Mouse (Mus musculus): ENCODE measurements around the gene Foxp1. TPM values are rescaled to one million over a fixed set of nuclear protein-coding genes. Genes with fewer than 3 reads are reported as not detected.

Foxp1 gene
- polyA plus RNA-seq, 1 experiment from 2014 or later, result 88.1 TPM

DNA sequence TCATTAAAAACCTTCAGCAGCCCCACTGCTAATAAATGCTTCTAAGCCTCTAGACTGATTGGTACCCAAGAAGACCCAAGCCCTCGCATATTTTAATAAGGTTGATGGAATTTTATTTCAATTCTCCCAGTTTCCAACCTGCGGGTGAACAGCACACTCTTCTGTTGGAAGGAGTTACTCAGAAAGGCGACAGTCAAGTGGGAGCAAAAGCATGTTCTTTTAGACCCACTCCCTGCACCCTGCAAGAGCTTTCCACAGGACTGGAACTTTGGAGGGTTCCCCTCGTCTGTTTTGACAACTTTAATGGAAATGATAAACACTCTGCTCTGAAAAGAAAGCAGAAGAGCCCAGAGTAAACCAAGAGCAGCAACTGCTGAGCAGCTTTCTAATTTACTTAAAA, 257.3 kb downstream of the Foxp1 start:
- Histone ChIP-seq H3K4me3 (ENCODE audit: control insufficient read depth in 1 of 2, insufficient read depth in 1 of 2, low read depth in 1 of 2, low read length in 2 of 2) (peak overlapping the region in 1 of 2 experiments; percentile 30; a peak in 2 of 4 replicates), H3K9me3 (ENCODE audit: control insufficient read depth, low read length) (no peaks in the 10 kb centered on the region), H3K9ac (ENCODE audit: low read length) (peak overlapping the region; percentile 61; the same call in 1 of the 2 replicates), H3K27ac (replicated peaks in 1 of 2; ENCODE audit: control insufficient read depth in 1 of 2, insufficient read depth in 1 of 2, low read depth in 2 of 2, low read length in 2 of 2) (peak overlapping the region; percentile 51 to 91), H3K4me1 (ENCODE audit: control insufficient read depth in 2 of 2, insufficient read depth in 2 of 2, low read length in 2 of 2) (peaks cover 36 to 72% of the 10 kb centered on the region in 2 experiments), H3K4me2 (ENCODE audit: low read length) (peak overlapping the region; percentile 67), H3K27me3 (ENCODE audit: control insufficient read depth, insufficient read depth, low read length) (no peaks in the 10 kb centered on the region), H3K36me3 (ENCODE audit: control insufficient read depth, insufficient read depth, low read length) (no peaks in the 10 kb centered on the region)
- ATAC-seq (ENCODE audit: insufficient number of reproducible peaks, insufficient read depth, low FRiP score, low read depth), result no peak
- 37% methylated on average over 4 of the region's 4 CpGs for WGBS

DNA sequence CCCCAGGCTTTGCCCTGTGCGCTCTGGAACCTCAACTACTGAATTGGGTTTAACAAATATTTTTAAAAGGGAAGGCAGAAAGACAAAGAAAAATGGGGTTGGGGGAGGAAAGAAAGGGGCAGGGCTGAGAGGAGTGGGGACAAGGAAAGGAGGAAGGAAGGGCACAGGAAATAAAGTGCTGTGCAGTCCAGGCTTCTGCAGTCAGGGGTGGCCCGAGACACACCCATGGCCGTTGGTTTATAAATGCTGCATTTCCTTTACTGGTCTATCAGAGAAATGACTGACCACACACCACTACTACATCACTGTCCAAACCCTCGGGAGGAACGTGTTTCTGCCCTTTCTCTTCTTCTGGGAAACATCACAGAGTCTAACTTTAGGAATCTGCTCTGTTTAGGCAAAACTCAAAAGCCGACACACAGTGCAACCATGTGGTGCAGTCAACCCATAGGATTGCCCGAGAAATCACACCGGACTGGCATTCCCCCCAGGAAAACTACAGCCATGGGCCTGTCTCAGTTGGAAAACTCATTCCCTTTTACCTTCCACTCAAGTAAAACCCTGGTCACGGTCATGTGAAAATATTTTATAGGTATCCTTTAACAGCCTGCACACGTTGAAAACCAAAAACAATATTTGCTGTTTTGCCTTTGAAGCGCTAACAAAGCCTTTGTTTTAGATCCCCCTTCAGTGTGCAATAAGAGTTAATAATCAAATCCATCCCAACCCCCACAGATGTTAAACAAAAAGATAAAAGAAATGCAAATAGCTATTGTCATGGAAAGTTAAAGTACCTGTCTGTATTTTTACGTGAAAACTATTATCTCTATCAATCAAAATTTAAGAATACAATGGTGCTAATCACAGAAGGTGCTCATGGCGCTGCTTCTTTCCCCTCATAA, 258.1 kb downstream of the Foxp1 start:
- no peaks in the 10 kb centered on the region for H3K27me3 ChIP-seq (ENCODE audit: control insufficient read depth, insufficient read depth, low read length)
- H3K9ac ChIP-seq (ENCODE audit: low read length), result 0 out of 2 replicates have a peak overlapping the region, but pooled peaks have one; percentile 27
- peak overlapping the region; percentile 67 for H3K4me2 ChIP-seq (ENCODE audit: low read length)
- peaks cover 36 to 70% of the 10 kb centered on the region in 2 experiments for H3K4me1 ChIP-seq (ENCODE audit: control insufficient read depth in 2 of 2, insufficient read depth in 2 of 2, low read length in 2 of 2)
- peak overlapping the region; percentile 48 to 58; a peak in 3 of 4 replicates for H3K27ac ChIP-seq (replicated peaks in 1 of 2; ENCODE audit: control insufficient read depth in 1 of 2, insufficient read depth in 1 of 2, low read depth in 2 of 2, low read length in 2 of 2)
- no peaks in the 10 kb centered on the region for H3K9me3 ChIP-seq (ENCODE audit: control insufficient read depth, low read length)
- no peak overlapping the region for H3K4me3 ChIP-seq (ENCODE audit: control insufficient read depth in 1 of 2, insufficient read depth in 1 of 2, low read depth in 1 of 2, low read length in 2 of 2)
- 53% methylated on average over 13 of the region's 13 CpGs for WGBS
- no peaks in the 10 kb centered on the region for H3K36me3 ChIP-seq (ENCODE audit: control insufficient read depth, insufficient read depth, low read length)
- no peak; the same call in 1 of the 2 replicates for ATAC-seq (ENCODE audit: insufficient number of reproducible peaks, insufficient read depth, low FRiP score, low read depth)

DNA sequence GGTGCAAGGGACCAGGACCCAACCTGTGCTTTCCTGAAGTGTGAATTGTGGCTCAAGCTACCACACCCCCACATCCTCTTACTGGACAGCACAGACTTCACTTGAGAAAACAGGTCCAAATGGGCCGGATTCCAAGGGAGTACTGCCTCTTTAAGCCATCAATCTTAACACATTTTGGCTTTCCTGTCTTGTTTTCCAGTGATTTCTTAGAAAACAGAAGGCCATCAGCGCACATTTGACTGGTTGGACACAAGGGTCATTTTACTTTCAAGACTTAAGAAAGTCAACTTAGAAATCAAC, 258.7 kb downstream of the Foxp1 start:
- Histone ChIP-seq H3K4me2 (ENCODE audit: low read length) (peak overlapping the region; percentile 67), H3K9ac (ENCODE audit: low read length) (0 out of 2 replicates have a peak overlapping the region, but pooled peaks have one; percentile 27), H3K4me3 (ENCODE audit: control insufficient read depth in 1 of 2, insufficient read depth in 1 of 2, low read depth in 1 of 2, low read length in 2 of 2) (no peak overlapping the region), H3K4me1 (ENCODE audit: control insufficient read depth in 2 of 2, insufficient read depth in 2 of 2, low read length in 2 of 2) (peaks cover 36 to 70% of the 10 kb centered on the region in 2 experiments), H3K27me3 (ENCODE audit: control insufficient read depth, insufficient read depth, low read length) (no peaks in the 10 kb centered on the region), H3K9me3 (ENCODE audit: control insufficient read depth, low read length) (no peaks in the 10 kb centered on the region), H3K36me3 (ENCODE audit: control insufficient read depth, insufficient read depth, low read length) (no peaks in the 10 kb centered on the region), H3K27ac (replicated peaks in 1 of 2; ENCODE audit: control insufficient read depth in 1 of 2, insufficient read depth in 1 of 2, low read depth in 2 of 2, low read length in 2 of 2) (peak overlapping the region; percentile 25 to 48; a peak in 3 of 4 replicates)
- no peak for ATAC-seq (ENCODE audit: insufficient number of reproducible peaks, insufficient read depth, low FRiP score, low read depth)
- WGBS, result 50% methylated on average over 2 of the region's 2 CpGs

DNA sequence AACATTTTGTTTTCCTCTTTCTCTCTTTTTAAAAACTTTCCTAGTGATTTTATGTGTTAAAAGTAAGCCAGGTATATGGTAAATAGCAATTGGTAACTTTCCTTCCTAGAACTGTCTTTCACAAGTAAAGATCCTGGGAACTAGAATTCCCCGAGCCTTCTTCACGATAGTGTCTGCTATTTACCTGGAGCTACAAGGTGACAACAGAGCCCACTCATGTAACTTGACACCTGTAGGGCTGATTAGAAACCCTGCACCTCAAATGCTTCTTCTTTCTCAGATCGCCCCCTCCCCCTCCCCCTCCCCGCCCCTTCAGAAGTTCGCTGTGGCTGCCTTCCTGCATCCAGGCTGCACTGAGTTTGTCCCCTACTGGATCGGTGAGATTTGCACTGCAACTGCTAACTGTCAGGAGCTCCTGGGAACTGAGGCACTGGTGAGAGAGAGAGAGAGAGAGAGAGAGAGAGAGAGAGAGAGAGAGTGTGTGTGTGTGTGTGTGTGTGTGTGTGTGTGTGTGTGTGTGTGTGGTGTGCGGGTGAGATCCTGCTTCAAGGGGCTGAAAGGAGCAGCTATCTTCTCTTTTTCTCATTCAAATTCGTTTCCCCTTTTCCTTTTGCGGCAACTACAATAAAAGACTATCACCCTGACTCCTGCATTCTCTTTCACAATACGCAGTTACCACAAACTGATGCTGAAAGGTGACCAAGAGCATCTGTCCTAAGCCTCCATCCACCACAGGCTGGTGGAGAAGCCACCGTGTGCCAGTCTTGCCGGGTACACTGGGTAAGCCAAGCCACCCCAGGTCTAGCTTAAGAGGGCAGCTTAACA, 259.2 kb downstream of the Foxp1 start:
- Histone ChIP-seq H3K36me3 (ENCODE audit: control insufficient read depth, insufficient read depth, low read length) (no peaks in the 10 kb centered on the region), H3K9ac (ENCODE audit: low read length) (no peak overlapping the region), H3K4me1 (ENCODE audit: control insufficient read depth in 2 of 2, insufficient read depth in 2 of 2, low read length in 2 of 2) (peaks cover 36 to 68% of the 10 kb centered on the region in 2 experiments), H3K4me2 (ENCODE audit: low read length) (peak overlapping the region; percentile 67), H3K27me3 (ENCODE audit: control insufficient read depth, insufficient read depth, low read length) (no peaks in the 10 kb centered on the region), H3K4me3 (ENCODE audit: control insufficient read depth in 1 of 2, insufficient read depth in 1 of 2, low read depth in 1 of 2, low read length in 2 of 2) (no peak overlapping the region), H3K9me3 (ENCODE audit: control insufficient read depth, low read length) (no peaks in the 10 kb centered on the region), H3K27ac (replicated peaks in 1 of 2; ENCODE audit: control insufficient read depth in 1 of 2, insufficient read depth in 1 of 2, low read depth in 2 of 2, low read length in 2 of 2) (peak overlapping the region; percentile 25 to 48; a peak in 2 of 4 replicates)
- no peak for ATAC-seq (ENCODE audit: insufficient number of reproducible peaks, insufficient read depth, low FRiP score, low read depth)
- 22% methylated on average over 12 of the region's 12 CpGs for WGBS

DNA sequence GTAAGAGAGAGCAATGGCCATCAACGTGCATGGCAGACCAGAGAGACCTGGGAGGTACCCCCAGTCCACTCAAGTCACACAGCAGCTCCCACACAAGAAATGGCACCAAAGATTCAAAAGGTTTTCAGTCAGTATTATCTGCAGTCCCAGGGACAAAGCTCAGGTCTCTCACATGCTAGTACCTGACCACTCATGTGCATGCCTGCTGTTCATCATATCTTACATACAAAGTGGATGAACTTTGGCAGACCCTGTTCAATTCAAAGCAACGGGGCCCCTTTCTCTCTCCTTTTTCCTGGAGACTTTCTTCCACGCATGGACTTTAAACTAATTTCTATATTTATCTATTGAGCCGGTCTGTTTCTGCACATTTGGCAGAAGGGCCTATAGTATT, 260.8 kb downstream of the Foxp1 start:
- no peak overlapping the region for H3K27ac ChIP-seq (replicated peaks in 1 of 2; ENCODE audit: control insufficient read depth in 1 of 2, insufficient read depth in 1 of 2, low read depth in 2 of 2, low read length in 2 of 2)
- no peaks in the 10 kb centered on the region for H3K36me3 ChIP-seq (ENCODE audit: control insufficient read depth, insufficient read depth, low read length)
- no peak overlapping the region; the same call in 1 of the 2 replicates for H3K9ac ChIP-seq (ENCODE audit: low read length)
- no peaks in the 10 kb centered on the region for H3K27me3 ChIP-seq (ENCODE audit: control insufficient read depth, insufficient read depth, low read length)
- H3K4me1 ChIP-seq (ENCODE audit: control insufficient read depth in 2 of 2, insufficient read depth in 2 of 2, low read length in 2 of 2), result peaks cover 34 to 59% of the 10 kb centered on the region in 2 experiments
- no peak for ATAC-seq (ENCODE audit: insufficient number of reproducible peaks, insufficient read depth, low FRiP score, low read depth)
- WGBS, result 27% methylated on average over 4 of the region's 4 CpGs
- H3K4me2 ChIP-seq (ENCODE audit: low read length), result no peak overlapping the region
- no peaks in the 10 kb centered on the region for H3K9me3 ChIP-seq (ENCODE audit: control insufficient read depth, low read length)
- H3K4me3 ChIP-seq (ENCODE audit: control insufficient read depth in 1 of 2, insufficient read depth in 1 of 2, low read depth in 1 of 2, low read length in 2 of 2), result no peak overlapping the region

DNA sequence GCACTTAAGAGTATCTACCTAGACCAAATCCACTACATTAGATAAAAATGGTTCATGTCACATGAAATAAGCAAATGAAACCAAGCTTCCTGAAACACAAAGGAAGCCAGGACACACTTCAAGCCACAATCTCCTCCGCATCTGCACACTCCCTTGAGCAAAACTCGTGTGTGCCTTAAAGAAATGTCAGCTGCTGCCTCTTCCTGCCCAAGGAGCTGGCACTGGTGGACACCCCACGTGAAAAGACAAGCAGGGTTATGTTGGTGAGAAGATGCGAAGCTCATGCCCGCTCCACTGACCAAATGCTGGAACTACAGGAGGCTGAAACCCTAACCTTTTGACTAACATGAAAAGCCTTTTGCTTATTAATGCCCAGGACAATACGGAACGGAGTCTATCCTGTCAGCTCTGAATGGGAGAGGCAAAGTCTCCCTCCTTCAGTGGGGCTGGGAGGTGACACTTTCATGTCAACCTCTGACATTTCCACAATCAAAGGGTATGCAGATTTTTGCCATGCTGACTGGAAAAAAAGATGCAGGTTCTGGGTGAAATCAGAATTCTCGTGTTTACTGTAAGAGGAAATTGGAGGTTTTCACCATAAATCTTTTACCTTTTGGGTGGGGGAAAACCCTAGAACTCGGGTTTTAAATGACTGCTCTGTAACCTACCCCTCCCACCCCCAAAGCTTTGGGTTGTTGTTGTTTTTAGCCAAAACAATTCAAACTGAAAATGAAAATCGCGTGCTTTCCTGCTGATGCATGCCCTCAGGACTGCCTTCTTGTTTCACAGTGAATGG, 261.4 kb downstream of the Foxp1 start:
- H3K9ac ChIP-seq (ENCODE audit: low read length), result no peak overlapping the region
- no peaks in the 10 kb centered on the region for H3K27me3 ChIP-seq (ENCODE audit: control insufficient read depth, insufficient read depth, low read length)
- ATAC-seq (ENCODE audit: insufficient number of reproducible peaks, insufficient read depth, low FRiP score, low read depth), result no peak
- no peak overlapping the region for H3K27ac ChIP-seq (replicated peaks in 1 of 2; ENCODE audit: control insufficient read depth in 1 of 2, insufficient read depth in 1 of 2, low read depth in 2 of 2, low read length in 2 of 2)
- H3K4me1 ChIP-seq (ENCODE audit: control insufficient read depth in 2 of 2, insufficient read depth in 2 of 2, low read length in 2 of 2), result peaks cover 29 to 53% of the 10 kb centered on the region in 2 experiments
- 70% methylated on average over 11 of the region's 11 CpGs for WGBS
- no peaks in the 10 kb centered on the region for H3K9me3 ChIP-seq (ENCODE audit: control insufficient read depth, low read length)
- H3K4me3 ChIP-seq (ENCODE audit: control insufficient read depth in 1 of 2, insufficient read depth in 1 of 2, low read depth in 1 of 2, low read length in 2 of 2), result no peak overlapping the region
- H3K36me3 ChIP-seq (ENCODE audit: control insufficient read depth, insufficient read depth, low read length), result no peaks in the 10 kb centered on the region
- H3K4me2 ChIP-seq (ENCODE audit: low read length), result no peak overlapping the region

DNA sequence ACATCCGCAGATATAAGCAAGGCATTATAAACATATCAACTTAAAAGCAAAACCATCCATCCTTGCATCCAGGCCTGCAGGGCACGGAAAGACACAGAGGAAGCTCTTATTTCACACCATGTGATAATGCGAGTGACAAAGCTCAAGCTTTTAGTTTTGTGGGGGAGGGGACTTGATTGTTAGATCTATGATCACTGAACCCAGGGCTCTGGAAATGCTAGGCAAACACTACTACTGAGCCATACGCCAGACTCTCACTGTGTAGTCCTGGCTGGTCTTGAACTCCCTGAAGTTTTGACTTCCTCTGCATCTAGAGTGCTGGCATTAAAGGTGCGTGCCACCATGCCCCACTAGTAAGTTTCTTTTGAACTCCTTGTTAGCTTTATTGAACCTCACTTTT, 264.2 kb downstream of the Foxp1 start:
- H3K36me3 ChIP-seq (ENCODE audit: control insufficient read depth, insufficient read depth, low read length), result no peaks in the 10 kb centered on the region
- peaks cover 9 to 29% of the 10 kb centered on the region in 2 experiments for H3K4me1 ChIP-seq (ENCODE audit: control insufficient read depth in 2 of 2, insufficient read depth in 2 of 2, low read length in 2 of 2)
- ATAC-seq (ENCODE audit: insufficient number of reproducible peaks, insufficient read depth, low FRiP score, low read depth), result no peak
- no peak overlapping the region for H3K9ac ChIP-seq (ENCODE audit: low read length)
- H3K27me3 ChIP-seq (ENCODE audit: control insufficient read depth, insufficient read depth, low read length), result no peaks in the 10 kb centered on the region
- WGBS, result 75% methylated on average over 5 of the region's 5 CpGs
- H3K4me3 ChIP-seq (ENCODE audit: control insufficient read depth in 1 of 2, insufficient read depth in 1 of 2, low read depth in 1 of 2, low read length in 2 of 2), result no peak overlapping the region
- no peak overlapping the region for H3K27ac ChIP-seq (replicated peaks in 1 of 2; ENCODE audit: control insufficient read depth in 1 of 2, insufficient read depth in 1 of 2, low read depth in 2 of 2, low read length in 2 of 2)
- no peak overlapping the region for H3K4me2 ChIP-seq (ENCODE audit: low read length)
- no peaks in the 10 kb centered on the region for H3K9me3 ChIP-seq (ENCODE audit: control insufficient read depth, low read length)

Data from heart, embryonic 14.5 days (tissue).